Mouse (Mus musculus): ENCODE results near the gene Ampd2.

DNA sequence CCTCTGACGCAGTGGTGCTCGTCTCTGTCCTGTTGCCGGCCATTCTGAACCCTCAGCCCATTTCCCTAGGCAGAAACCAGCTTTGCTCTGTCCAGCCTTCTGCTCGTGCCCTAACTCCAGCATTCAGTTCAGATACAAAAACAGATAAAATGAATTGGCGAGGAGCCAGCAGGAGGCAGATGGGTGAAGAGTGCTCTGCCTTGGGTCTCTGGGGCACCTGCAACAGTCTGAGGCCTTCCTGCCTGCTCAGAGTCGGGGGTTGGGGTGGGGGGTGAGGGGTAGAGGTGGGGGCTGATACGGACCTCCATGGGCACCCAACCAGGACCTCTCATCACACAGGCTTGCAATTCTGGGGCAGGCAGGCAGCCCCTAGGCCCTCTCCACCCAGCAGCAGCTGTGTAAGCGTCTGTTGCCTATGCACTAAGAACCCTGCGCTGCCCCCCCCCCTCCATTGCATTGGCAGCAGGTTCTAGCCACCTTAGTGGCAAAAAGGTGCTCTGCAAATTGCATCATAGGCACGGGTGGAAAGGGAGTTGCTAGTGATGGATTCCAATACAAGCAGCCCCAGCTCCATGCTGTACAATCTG lies 13.4 kb downstream of the Ampd2 start:
- TF ChIP-seq POLR2A (IDR thresholded peaks at IDR 0.05; ENCODE audit: control insufficient read depth, low read depth, low read length): no peak
- no peak for TF ChIP-seq CTCF (IDR thresholded peaks at IDR 0.05; ENCODE audit: control insufficient read depth, insufficient read depth, insufficient replicate concordance, low read depth, low read length)

Data from testis, adult 2 months (tissue).